ENCODE assay signal across 8 mouse cellular contexts in the genomic region with DNA sequence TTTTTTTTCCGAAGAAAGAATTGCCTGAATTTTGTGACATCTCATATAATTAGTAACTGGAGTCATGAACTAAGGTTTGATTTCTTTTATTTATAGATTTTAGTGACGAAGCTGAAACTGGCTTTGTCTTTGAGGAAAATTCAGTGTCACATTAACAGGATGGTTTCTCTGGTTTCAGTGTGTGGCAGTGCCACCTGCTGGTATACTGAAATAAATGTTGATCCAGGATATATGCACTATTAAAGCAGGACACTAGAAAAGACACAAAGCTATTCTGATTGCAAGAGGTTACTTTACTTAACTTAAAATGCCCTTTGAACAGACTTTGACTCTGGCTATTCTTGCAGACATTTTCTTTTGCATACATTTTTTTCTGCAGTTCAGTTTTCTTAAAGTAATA. TPM values are rescaled to one million over a fixed set of nuclear protein-coding genes. Genes with fewer than 3 reads are reported as not detected.
A peak's percentile ranks its signal among the peaks of the same experiment; 100 is the strongest.
DNase-seq lines count a peak whose midpoint lies in the region; ATAC-seq and TF ChIP-seq lines count a peak whose summit lies in the region.
"Had no signal": no experiment of that assay in that cellular context is flagged by ENCODE, and none has a peak within 500 bp of the region (broad histone marks: within the 10 kb centered on the region; RNA-seq: fewer than 3 reads in every experiment).

No protein-coding gene starts in this region.

- H3K27me3 ChIP-seq in ES-Bruce4 (ENCODE audit: control insufficient read depth, insufficient read depth, low read length, poor library complexity, severe bottlenecking), result no peaks in the 10 kb centered on the region
- no peaks in the 10 kb centered on the region for H3K27me3 ChIP-seq in forebrain, embryonic 14.5 days (replicated peaks; ENCODE audit: control insufficient read depth, insufficient read depth, low read length)
- no peaks in the 10 kb centered on the region for H3K27me3 ChIP-seq in liver, embryonic 14.5 days (ENCODE audit: control insufficient read depth, insufficient read depth, low read length)

- H3K4me2 ChIP-seq in forebrain, embryonic 14.5 days (ENCODE audit: low read length), result no peak overlapping the region
- no peak overlapping the region for H3K4me2 ChIP-seq in liver, embryonic 14.5 days (ENCODE audit: low read depth)

- intact Hi-C loops in left cerebral cortex, adult 2 months (cut with DNase I), result loop anchor here (2.0 to 10.0 kb wide), 2 partner anchors 590 to 742 kb away; no protein-coding TSS in a partner anchor

- H3K4me1 ChIP-seq in ES-Bruce4 (ENCODE audit: control insufficient read depth, insufficient read depth, low read length), result no peaks in the 10 kb centered on the region
- no peaks in the 10 kb centered on the region for H3K4me1 ChIP-seq in forebrain, embryonic 14.5 days (ENCODE audit: control insufficient read depth, insufficient read depth, low read length)
- no peaks in the 10 kb centered on the region for H3K4me1 ChIP-seq in liver, embryonic 14.5 days (replicated peaks; ENCODE audit: control insufficient read depth in 2 of 2, insufficient read depth in 2 of 2, low read length in 1 of 2)

- no peaks in the 10 kb centered on the region for H3K9me3 ChIP-seq in ES-Bruce4 (replicated peaks; ENCODE audit: control insufficient read depth, insufficient read depth, low read length, poor library complexity, severe bottlenecking)
- no peaks in the 10 kb centered on the region for H3K9me3 ChIP-seq in forebrain, embryonic 14.5 days (replicated peaks; ENCODE audit: control insufficient read depth, low read length)
- no peaks in the 10 kb centered on the region for H3K9me3 ChIP-seq in liver, embryonic 14.5 days (ENCODE audit: control insufficient read depth, low read length)

- H3K9ac ChIP-seq in ES-Bruce4 (ENCODE audit: low read depth, poor library complexity, severe bottlenecking), result no peak overlapping the region
- H3K9ac ChIP-seq in forebrain, embryonic 14.5 days (ENCODE audit: low read length), result no peak overlapping the region
- no peak overlapping the region for H3K9ac ChIP-seq in liver, embryonic 14.5 days (replicated peaks)

- peak; percentile 72 for TF ChIP-seq CTCF in left cerebral cortex, adult 2 months (IDR thresholded peaks at IDR 0.05)
- TF ChIP-seq CTCF in ES-Bruce4 (IDR thresholded peaks at IDR 0.05; ENCODE audit: low read depth, low read length), result peak; percentile 12
- TF ChIP-seq CTCF in liver, embryonic 14.5 days (IDR thresholded peaks at IDR 0.05; ENCODE audit: low read depth), result peak; percentile 34; the same call in 1 of the 2 replicates

- DNase-seq in left cerebral cortex, adult 2 months (ENCODE audit: extremely low spot score in 1 of 2, low spot score in 2 of 2), result peak; percentile 41 to 46
- no peak for DNase-seq in left cerebral cortex, adult 8-10 months (ENCODE audit: low spot score in 2 of 2)
- peak; percentile 6 for DNase-seq in T-cell, adult 2 months (ENCODE audit: low spot score)
- DNase-seq in forebrain, embryonic 14.5 days (ENCODE audit: low spot score), result peak; percentile 79
- DNase-seq in liver, embryonic 14.5 days (ENCODE audit: low read depth in 3 of 3, low spot score in 3 of 3), result no peak
- peak; percentile 33 for DNase-seq in right cerebral cortex, postnatal 14 days

- TF ChIP-seq EP300 in ES-Bruce4 (IDR thresholded peaks at IDR 0.05; ENCODE audit: insufficient read depth, low read depth, low read length), result no peak
- no peak for TF ChIP-seq EP300 in liver, embryonic 14.5 days (IDR thresholded peaks at IDR 0.05; ENCODE audit: low read depth)

- no peaks in the 10 kb centered on the region for H3K36me3 ChIP-seq in ES-Bruce4 (ENCODE audit: control insufficient read depth, insufficient read depth, low read length, poor library complexity, severe bottlenecking)
- H3K36me3 ChIP-seq in forebrain, embryonic 14.5 days (ENCODE audit: control insufficient read depth, insufficient read depth, low read length), result no peaks in the 10 kb centered on the region
- H3K36me3 ChIP-seq in liver, embryonic 14.5 days (replicated peaks; ENCODE audit: control insufficient read depth, insufficient read depth, low read depth), result no peaks in the 10 kb centered on the region

- H3K27ac ChIP-seq in left cerebral cortex, adult 2 months, result no peak overlapping the region
- no peak overlapping the region for H3K27ac ChIP-seq in ES-Bruce4 (ENCODE audit: insufficient read depth, low read length)
- no peak overlapping the region for H3K27ac ChIP-seq in forebrain, embryonic 14.5 days (ENCODE audit: low read depth, low read length)
- H3K27ac ChIP-seq in liver, embryonic 14.5 days, result no peak overlapping the region

- peak; percentile 76 for ATAC-seq in forebrain, embryonic 14.5 days
- ATAC-seq in liver, embryonic 14.5 days (ENCODE audit: insufficient read depth), result no peak

- H3K4me3 ChIP-seq in left cerebral cortex, adult 2 months, result no peak overlapping the region
- no peak overlapping the region for H3K4me3 ChIP-seq in ES-Bruce4 (ENCODE audit: low read depth, low read length)
- H3K4me3 ChIP-seq in forebrain, embryonic 14.5 days (ENCODE audit: low read depth, low read length), result no peak overlapping the region
- no peak overlapping the region for H3K4me3 ChIP-seq in liver, embryonic 14.5 days (ENCODE audit: insufficient read depth in 1 of 2, low read depth in 2 of 2, low read length in 2 of 2)

- TF ChIP-seq POLR2A in ES-Bruce4 (IDR thresholded peaks at IDR 0.05; ENCODE audit: insufficient read depth, low read length), result no peak

- 40% methylated on average over 2 of the region's 2 CpGs for WGBS in forebrain, embryonic 14.5 days
- WGBS in liver, embryonic 14.5 days (ENCODE audit: insufficient replicate concordance), result 30% methylated on average over 2 of the region's 2 CpGs

RNA-seq across cellular contexts. Expression of a gene that starts 23.3 kb away (rescaled TPM):
- total RNA-seq in left cerebral cortex, adult 2 months (2021), result not detected
- not detected for total RNA-seq in left cerebral cortex, adult 8-10 months (2022)
- not detected in 2 replicates for polyA plus RNA-seq in ES-Bruce4 (2011; ENCODE audit: insufficient read depth, insufficient read length, low read depth, missing spikeins)
- polyA plus RNA-seq in forebrain, embryonic 14.5 days (2014; fragmentation: Nextera tagmentation; extraction: Ambion mirVana), result not detected in 2 replicates
- polyA plus RNA-seq in liver, embryonic 14.5 days (2012; rRNA removed), result not detected in 2 replicates
- not detected in 2 replicates for polyA plus RNA-seq in liver, embryonic 14.5 days (2014; fragmentation: Nextera tagmentation; extraction: Ambion mirVana)
- polyA plus RNA-seq: liver, embryonic 16.5 days had no signal

Comparison
In these comparisons a context has a peak if more than half of its experiments do, and no peak if none do; other contexts are left out.
1. DNase-seq: peak in left cerebral cortex, adult 2 months (2 of 2), T-cell, adult 2 months (single experiment), forebrain, embryonic 14.5 days (single experiment) and right cerebral cortex, postnatal 14 days (single experiment); none in left cerebral cortex, adult 8-10 months (0 of 2) and liver, embryonic 14.5 days (0 of 3).
2. CTCF ChIP-seq: peak in every context shown above with its lines; median percentile 72 in left cerebral cortex, adult 2 months; 34 in liver, embryonic 14.5 days; 12 in ES-Bruce4.